In the genomic region with DNA sequence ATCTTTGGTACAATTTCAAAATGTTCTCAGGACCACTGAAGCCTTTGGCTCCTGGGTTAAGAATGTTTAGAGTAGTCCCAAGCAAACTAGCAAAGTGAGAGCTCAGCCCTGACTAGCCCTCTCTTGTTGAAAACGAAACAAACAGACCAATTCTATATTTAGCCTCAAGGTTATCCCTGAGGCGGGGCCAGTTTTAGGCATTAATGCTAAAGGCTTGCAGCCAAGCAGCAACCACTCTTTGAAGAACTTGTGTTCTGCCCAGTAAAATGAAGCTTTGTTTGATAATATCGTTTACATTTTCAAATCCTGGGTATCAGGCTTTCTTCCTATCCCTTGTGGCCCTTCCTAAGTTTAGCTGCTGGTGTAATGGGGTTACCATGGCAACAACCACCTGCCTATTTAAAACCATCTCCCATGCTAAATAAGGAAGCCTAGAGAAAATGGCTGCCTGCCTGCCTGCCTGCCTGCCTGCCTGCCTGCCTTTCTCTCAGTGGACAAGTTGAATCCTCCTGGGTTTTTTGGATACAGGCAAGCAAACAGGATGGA, we compare ENCODE assay signal across 9 mouse cellular contexts.
DNase-seq lines count a peak whose midpoint lies in the region; ATAC-seq lines count a peak whose summit lies in the region.
"Had no signal": no experiment of that assay in that cellular context is flagged by ENCODE, and none has a peak within 500 bp of the region (broad histone marks: within the 10 kb centered on the region; RNA-seq: fewer than 3 reads in every experiment).

No protein-coding gene starts in this region.

- no peaks in the 10 kb centered on the region for H3K27me3 ChIP-seq in heart, embryonic 12.5 days (replicated peaks)

- 19% methylated on average over 3 of the region's 3 CpGs for WGBS in heart, embryonic 12.5 days

- no peak overlapping the region for H3K9ac ChIP-seq in heart, embryonic 12.5 days

- intact Hi-C loops in left cerebral cortex, postnatal 14 days (cut with DNase I): no loop called here

- H3K36me3 ChIP-seq in heart, embryonic 12.5 days: no peaks in the 10 kb centered on the region
- H3K36me3 ChIP-seq: G1E had no signal

- peaks cover 57% of the 10 kb centered on the region for H3K4me1 ChIP-seq in heart, embryonic 12.5 days (replicated peaks)

- no peaks in the 10 kb centered on the region for H3K9me3 ChIP-seq in heart, embryonic 12.5 days (replicated peaks)
- H3K9me3 ChIP-seq: G1E had no signal

- ATAC-seq in heart, embryonic 12.5 days (ENCODE audit: insufficient number of reproducible peaks, low FRiP score): no peak

- peak; percentile 41 for DNase-seq in cerebellum, adult 9-11 months
- no peak for DNase-seq in cerebellum, adult 11 months
- peak; percentile 40 for DNase-seq in thymus, postnatal 0 days (ENCODE audit: low spot score)
- no peak for DNase-seq in thymus, postnatal 36 days
- peak; percentile 78 to 92 for DNase-seq in left cerebral cortex, postnatal 14 days (ENCODE audit: low spot score in 2 of 2)
- peak; percentile 81 to 90 for DNase-seq in right cerebral cortex, postnatal 10 days (ENCODE audit: low spot score in 2 of 2)
- DNase-seq in gastrocnemius, postnatal 4 days (ENCODE audit: low spot score in 2 of 2): no peak

- H3K27ac ChIP-seq in heart, embryonic 12.5 days (ENCODE audit: poor library complexity, severe bottlenecking): peak overlapping the region; percentile 50; the same call in 1 of the 2 replicates

- no peak overlapping the region for H3K4me3 ChIP-seq in heart, embryonic 12.5 days

- H3K4me2 ChIP-seq in heart, embryonic 12.5 days: peak overlapping the region; percentile 31

Comparison
In these comparisons a context has a peak if more than half of its experiments do, and no peak if none do; other contexts are left out.
1. DNase-seq: peak in cerebellum, adult 9-11 months (single experiment), thymus, postnatal 0 days (single experiment), left cerebral cortex, postnatal 14 days (2 of 2) and right cerebral cortex, postnatal 10 days (2 of 2); none in cerebellum, adult 11 months (single experiment), thymus, postnatal 36 days (0 of 2) and gastrocnemius, postnatal 4 days (0 of 2).